Mouse (Mus musculus): ENCODE measurements at regions not wholly inside any gene's neighbourhood (a gene's known extent, or its start where the extent isn't known, plus 50 kb on each side); places are given as distances from the start of the nearest gene placed in this dataset.

DNA sequence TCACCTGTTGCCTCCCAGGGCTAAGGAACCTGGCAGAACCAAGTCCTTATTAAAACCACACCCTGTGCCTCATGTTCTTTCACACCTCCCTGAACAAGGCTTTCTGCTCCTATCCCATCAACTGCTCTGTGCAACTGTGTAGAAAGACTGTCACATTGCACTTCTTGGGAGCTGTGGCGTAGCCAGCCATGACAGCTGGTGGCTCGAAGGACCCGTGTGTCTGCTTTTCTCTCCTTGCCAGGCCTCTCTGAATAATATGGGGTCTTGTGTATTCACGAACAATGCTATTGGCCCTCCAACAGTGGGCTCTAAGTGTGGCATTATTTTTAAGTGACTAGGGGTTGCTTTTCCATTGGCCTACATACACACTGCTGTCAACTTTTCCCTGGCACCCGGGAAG is 347.3 kb downstream of the Cd83 start:
- no peak for DNase-seq (ENCODE audit: low spot score in 2 of 2)

DNA sequence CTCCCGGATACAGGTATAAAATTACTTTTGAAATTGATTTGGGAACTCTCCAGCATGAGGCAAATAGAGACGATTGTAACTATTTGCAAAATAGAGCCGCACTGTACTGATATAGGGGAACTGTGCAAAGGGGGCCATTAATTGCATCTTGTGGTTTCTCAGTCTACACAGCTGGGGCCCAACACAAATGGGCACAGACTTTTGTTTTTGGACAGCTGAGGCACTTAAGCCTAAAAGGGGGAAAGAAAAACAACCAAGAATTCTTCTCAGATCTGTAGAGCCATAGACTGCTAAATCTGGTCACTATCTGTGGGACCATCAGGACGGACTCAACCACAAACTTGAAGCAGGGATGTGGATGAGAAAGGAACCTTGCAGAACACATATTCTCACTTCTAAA is 347.9 kb downstream of the Cd83 start:
- no peak for DNase-seq (ENCODE audit: low spot score in 2 of 2)

DNA sequence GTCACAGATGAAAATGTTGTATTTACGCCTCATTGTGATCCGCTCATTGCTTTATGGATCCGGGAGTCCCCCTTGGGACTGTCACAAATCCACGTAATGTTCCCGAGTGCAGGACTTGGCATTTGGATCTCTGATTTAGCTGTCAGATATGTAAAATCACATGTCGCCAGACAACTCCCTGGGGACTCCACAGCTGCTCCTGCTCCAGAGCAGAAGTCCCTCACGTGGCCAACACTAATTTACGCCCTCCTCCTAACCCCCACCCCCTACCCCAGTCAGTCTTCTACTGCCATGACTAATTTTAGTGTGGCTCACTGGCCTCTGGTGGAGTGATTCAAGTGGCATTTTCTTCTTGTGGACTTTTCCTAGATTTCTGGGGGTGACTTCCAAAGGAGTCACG is 348.9 kb downstream of the Cd83 start:
- DNase-seq (ENCODE audit: low spot score in 2 of 2) = peak in 1 of 2 experiments; percentile 42

DNA sequence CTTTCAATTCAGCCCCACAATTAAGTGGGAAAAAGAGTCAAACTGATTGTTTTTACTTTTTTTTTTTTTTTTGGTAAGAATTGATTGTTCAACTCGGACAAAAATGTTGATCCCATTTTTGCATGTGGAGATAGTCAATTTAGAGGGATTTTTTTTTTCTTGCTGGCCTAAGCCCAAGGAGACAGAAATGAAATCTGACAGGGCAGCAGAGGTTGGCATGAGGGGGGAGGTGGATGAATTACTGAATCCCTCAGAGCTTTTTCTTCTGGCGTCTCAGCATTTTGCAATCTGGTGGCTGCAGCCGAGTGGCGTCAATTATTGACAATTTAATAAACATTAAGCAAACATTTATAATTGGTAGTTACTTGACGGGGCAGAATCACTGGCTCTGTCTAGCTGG is 356.6 kb downstream of the Cd83 start:
- no peak for DNase-seq (ENCODE audit: low spot score in 2 of 2)

DNA sequence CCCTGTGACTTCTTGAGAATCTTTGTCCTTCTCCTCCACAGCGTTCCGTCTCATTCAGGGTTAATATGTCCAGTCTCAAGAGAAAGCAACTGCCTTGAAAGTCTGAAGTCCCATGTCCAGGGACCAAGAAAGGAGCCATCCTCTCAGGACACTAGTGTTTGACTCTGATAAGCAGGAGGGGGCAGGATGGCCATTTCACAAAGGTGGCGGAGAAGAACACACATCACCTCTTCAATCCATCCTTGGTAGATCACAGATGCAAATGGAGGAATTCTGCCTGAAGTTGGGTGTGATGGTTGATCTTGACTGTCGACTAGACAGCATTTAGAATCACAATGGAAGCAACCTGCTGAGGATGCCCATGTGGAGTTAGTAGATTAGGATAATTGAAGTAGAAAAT is 360.9 kb downstream of the Cd83 start:
- no peak for DNase-seq (ENCODE audit: low spot score in 2 of 2)

DNA sequence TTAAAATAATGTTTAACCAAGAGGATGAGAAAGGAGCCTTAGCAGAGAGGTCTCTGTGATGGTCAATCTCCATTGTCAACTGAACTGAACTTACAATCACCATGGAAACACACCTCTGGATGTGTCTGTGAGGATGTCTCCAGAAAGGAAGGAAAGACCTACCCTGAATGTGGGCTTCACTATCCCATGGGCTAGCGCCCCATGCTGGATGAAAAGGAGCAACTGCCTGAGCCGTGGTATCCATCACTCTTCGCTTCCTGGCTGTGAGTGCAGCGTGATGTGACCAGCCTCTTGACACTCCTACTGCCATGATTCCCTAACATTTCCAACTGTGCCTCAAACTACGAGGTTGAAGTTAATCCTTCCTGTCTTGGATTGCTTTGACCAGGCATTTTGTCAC is 363.3 kb downstream of the Cd83 start:
- DNase-seq (ENCODE audit: low spot score in 2 of 2) = no peak

DNA sequence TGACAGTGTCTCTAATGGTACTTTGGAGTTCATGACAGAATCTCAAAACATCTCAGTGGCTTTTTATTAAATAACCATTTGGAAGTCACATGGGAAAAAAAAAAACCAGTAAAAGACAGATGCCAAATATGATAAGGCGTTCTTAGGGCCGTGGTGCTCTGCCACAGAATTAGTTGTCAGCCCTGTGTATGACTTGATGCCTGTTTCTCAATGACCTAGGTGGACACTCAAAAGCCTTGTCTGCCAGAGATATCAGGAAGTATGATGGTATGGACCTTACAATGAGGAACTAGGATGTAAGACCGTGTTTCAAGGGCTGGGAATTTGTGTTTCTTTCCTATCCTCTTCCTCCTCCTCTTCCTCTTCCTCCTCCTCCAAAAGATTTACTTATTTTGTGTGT is 364.9 kb downstream of the Cd83 start:
- DNase-seq (ENCODE audit: low spot score in 2 of 2) = no peak

DNA sequence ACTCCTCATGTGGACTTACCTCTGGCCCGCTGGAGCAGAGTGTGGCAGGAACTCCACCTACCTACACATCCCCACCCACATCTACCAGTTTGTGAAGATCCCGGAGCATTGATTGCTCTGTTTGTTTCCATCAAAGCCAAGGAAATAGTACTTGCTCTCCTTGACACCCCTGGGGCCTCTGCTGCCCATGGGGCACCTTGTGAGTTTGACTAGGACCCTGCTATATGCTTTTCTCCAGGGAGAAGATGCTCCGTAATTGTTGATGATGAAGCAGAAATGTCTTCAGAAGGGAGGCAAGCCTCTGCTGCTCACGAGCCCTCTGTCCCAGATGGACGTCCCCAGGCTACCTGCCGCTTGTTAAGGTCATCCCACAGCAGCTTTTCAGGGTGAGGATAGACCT is 367.0 kb downstream of the Cd83 start:
- no peak for DNase-seq (ENCODE audit: low spot score in 2 of 2)

DNA sequence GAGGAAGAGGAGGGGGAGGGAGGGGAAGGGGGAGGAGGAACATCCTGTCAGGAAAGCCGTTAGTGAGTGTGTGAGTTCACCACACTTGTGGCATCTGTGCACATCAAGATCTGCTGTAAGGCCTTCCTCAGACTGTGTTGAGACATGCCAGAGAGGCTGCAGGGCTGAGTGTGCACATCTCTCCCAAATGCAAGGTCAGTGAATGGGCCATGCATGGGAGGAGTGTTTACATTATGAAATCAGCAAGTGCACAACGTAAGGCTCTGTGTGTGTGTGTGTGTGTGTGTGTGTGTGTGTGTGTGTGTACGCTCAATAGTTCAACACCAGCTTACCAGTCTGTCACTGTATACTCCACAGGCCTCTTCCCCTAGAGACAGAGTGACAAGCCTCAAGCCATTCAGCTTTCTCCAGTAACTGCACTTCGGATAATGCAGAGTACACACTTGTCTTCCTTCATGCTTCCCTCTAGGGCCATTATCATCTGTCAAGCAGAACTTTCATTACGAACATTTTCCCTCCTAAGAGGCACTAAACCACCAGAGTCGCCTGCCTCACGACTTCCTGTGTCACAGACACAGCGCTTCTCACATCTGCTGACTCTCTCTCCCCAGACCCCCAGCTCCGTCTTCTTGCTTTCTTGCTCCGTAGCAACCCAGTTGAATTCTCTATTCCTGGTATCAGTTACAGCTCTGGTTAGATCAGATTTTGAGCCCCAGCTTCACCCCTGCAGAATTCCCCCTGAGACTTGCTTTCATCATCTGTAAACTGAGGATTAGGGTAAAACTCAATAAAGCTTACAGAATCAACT is 368.4 kb downstream of the Cd83 start:
- DNase-seq (ENCODE audit: low spot score in 2 of 2) = no peak

DNA sequence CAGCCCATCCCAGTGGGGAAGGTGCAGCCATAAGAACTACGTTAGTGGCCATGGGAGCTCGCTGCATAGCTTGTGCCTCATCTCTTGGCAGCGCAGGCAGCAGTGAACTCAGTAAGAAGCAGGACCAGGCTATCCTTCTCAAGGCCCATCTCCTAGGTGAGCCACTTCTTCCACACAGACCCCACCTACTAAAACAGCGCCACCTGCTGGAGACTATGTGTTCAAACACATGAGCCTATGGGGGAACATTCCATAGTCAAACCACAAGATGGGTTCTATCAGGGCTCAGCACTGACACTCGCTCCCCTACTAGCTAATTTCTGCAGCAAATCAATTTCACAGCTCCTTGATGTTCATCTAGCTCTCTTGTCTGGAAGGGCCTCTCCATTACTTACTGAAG is 369.2 kb downstream of the Cd83 start:
- no peak for DNase-seq (ENCODE audit: low spot score in 2 of 2)

DNA sequence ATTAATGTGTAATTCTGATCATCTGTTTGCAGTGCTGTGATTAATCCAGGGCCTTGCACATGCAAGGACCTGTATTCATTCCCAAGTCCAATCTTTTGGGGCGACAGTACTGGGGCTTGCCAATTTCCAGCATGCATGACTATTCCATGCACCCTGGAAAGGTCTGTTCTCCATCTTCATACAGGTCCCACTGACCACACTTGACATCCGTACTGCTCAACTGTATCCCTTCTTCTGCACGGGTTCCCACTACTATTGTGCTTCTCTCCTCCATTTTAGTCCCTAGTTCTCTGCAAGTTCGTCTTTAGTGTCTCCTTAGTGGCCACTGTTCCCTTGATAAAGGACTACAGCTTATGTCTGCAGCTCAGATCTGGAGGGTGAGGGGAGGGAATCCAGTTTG is 371.4 kb downstream of the Cd83 start:
- DNase-seq (ENCODE audit: low spot score in 2 of 2) = no peak

DNA sequence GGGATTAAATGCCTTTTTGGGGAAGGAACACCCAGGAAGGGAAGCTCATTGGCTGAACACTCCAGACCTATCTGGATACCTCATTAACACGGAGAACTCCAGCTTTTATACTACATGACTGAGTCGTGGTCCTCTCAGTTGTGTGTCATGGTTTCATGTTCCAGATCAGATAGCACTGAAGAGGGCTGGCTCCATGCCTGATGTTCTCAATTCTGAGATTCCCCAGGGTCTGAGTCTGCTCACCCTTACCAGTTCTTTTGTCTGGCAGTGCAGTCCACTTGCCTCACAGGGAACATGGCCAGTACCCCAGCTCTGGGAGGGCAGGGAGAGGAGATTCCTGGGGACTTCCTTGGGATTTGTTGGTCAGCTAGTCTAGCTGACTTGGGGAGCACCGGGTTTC is 372.0 kb downstream of the Cd83 start:
- no peak for DNase-seq (ENCODE audit: low spot score in 2 of 2)

DNA sequence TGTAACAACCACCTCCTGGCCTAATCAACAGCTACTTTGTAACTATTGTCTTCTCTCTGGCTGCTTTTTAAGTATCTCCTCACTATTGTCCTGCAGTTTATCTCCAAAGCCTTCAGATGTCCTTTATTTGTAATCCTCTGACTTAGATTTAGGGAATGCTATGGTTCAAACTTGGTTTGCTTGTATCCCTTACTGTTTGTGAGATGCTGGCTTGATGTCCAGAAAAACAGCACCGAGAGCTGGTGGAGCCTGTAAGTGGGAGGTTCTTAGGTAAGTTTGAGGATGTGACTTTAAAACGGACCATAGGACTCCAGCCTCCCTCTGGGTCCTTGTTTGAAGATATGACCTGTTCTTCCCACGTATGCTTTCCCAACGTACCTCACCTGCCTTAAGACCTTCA is 372.7 kb downstream of the Cd83 start:
- DNase-seq (ENCODE audit: low spot score in 2 of 2) = no peak

DNA sequence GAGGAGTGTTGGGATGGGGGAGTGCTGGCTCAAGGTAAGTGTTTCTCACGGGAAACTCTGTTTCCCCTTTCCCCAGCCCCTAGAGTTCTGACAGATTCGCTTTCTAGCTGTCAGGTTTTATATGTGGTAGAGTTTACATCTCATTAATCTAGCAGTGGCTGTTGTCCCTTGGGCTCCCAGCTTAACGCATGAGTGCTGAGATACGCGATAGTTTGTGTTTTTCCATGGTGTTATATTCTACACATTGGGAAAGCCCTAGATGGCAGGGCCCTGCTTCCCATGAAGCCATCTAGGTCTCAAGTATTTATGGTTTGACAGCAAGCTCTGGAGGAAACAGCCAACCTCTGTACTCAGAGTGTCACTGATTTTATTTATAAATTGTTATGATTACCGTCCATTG is 373.8 kb downstream of the Cd83 start:
- no peak for DNase-seq (ENCODE audit: low spot score in 2 of 2)

DNA sequence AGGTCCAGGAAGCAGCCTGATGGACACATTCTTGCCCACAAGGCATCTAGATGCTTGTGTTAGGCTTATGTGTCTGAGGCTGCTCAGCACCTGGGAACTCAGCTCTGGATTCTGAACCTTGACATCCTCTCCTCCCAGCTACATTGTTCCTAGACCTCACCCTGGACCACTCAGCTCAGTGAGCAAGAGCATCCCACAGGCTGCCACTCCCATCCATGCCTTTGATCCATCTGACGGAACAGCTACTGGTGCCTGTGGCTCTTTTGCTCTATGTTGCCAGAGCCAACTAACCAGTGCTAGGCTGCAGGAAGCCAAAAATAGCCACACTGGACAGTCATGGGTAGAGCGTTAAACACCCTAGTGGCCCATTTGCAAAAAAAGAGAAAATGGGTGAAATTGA is 374.8 kb downstream of the Cd83 start:
- DNase-seq (ENCODE audit: low spot score in 2 of 2) = no peak

DNA sequence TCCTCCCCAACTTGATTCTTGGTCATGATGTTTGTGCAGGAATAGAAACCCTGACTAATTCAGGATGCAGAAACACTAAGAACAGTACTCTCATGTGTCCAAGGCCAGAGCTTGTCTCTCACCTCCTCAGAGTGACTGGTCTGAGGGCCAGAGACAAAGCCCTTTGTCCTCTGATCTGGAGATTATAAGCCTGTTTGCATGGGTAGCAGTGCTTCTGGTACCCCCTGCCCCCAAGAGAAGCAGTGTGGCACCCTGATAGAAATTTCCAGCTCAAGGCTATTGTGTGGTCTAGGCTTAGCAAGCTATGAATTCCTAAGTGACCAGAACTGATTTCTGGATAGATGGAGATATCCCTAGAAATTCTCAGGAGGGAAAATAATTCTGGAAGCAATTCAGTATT is 380.2 kb downstream of the Cd83 start:
- no peak for DNase-seq (ENCODE audit: low spot score in 2 of 2)

DNA sequence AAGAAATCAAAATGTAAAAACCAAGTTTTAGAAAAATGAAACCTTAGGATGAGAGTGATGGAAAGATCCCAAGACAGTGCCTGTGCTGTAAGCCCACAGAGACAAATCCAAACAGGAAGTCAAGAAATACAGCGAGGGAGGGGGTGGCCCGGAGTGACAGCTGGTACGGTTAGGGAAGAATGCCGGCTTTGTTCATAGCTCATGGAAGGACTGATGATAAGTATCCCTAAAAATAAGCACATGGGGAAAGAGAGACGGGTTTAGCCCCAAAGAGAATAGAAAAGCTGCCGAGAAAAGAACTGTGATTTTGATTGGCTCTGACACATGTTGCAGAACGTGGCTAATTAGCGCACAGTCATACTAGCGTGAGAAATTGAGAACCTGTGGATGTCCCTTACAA is 382.6 kb downstream of the Cd83 start:
- no peak for DNase-seq (ENCODE audit: low spot score in 2 of 2)

DNA sequence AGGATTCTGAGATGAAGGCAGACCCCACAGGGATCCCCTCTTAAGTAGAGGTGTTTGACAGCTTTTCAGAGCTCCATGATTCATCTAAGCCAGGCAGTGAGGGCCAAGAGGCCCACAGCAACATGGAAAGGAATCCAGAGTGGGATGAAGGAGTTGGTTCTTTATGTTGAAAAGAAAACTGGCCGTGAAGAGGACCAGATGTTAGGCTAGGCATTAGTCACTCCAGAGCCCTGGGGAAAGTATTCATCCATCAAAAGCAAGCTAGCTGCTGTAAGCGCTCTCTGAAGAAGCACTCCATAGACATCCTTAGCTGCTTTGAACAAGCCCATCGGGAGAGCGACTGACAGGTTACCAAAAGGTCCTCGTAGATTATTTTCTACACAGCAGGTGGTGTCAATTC is 383.6 kb downstream of the Cd83 start:
- DNase-seq (ENCODE audit: low spot score in 2 of 2) = no peak

DNA sequence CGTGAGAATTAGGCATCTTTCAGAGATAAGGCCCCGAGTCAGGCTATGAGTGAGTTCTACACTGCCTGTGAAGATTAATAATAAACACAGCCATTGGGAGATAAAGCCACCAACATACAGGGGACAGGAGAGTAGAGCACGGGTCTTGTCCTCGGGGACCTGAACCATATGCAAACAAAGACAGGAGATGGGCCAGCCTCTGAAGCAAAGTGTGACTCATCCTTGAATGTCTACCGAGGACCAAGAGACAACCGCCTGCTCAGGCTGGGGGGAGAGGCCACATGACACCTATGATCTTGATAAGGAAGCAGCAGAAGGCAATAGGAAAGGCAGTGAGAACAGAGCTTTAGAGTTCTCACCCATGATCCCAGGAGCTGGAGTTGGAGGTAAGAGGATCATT is 387.1 kb downstream of the Cd83 start:
- no peak for DNase-seq (ENCODE audit: low spot score in 2 of 2)

DNA sequence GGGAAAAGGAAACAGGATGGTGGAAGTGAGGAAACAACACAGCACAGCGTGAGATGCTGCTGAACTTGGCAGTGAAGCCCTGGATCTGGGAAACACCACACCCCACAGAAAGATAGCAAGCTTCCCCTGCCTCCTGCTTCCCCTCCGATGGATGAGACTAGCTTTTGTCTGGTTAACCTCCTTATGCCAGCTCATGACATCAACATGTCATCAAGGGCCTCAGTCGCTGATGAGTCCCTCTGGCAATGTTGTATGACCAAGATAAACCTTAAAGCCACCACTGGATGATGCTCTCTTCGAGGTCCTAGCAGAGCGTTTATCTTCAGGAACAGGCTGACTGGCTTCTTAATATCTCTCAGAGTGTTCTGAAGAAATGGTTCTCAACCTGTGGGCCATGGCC is 388.1 kb downstream of the Cd83 start:
- no peak for DNase-seq (ENCODE audit: low spot score in 2 of 2)

DNA sequence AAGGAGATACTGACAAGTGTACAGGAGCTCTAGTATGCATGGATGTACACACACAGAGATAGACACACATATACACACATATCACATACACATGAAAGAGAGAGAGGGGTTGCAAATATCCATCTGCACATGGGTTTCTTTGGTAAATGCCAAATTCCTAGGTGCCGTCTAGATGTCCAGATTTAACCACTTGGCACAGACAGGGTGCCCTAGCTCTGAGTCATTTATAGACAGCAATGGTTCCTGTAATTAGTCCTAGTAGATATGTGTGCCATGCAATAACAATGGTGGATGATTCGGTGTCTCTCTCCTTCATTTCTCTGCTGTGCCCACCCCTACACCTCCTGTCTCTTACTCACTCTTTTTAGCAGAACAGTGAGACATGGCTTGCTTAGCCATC is 389.7 kb downstream of the Cd83 start:
- DNase-seq (ENCODE audit: low spot score in 2 of 2) = no peak

DNA sequence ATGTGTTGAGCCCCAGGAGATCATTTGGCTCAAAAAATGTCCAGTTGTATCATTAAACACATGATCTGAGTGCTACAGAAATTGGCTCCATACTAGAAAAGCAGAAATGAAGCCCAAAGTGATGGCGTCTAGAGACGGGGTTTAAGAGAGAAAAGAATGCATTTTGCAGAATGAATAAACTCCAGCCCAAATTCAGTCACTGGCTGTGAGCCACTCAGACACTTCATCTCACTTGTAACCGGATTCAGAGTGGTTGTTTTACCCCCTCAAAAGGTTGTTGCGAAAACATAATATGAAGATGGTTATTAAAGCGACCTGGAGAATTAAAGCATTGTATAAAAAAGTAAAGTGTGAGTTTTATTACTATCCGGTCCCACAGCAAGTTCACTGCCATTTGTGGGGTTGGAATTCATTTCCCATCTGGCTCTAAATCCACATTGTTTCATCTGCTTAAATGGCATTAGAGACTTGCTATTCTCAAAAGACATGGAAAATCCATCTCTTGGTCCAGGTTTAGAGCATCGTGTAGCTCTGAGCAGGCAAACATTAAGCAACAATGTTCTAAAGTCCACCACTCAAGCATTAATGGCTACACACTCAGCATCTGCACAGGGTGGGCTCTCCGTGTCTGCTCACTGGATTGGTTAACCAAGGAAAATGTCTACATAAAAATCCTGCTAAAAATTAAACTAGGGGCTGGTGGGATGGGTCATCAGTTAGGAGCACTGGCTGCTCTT is 390.9 kb downstream of the Cd83 start:
- DNase-seq (ENCODE audit: low spot score in 2 of 2) = no peak

DNA sequence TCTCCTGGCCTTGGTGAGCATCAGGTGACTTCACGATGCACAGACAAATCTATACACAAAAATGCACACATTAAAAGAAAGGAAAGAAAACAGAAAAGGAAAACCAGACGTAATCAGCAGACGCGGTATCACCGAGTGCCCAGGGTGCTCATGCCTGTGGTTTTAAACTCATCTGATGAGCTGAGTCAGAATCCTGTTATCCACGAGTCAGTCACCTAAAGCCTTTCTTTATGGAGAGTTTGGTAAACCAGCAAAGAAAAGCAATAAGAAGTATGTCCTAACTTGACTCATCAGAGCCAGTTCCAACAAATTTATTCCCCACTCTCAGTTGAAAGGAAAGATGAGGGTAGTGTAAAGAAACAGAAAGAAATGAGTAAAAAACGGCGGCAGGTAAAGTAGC is 391.5 kb downstream of the Cd83 start:
- no peak for DNase-seq (ENCODE audit: low spot score in 2 of 2)

DNA sequence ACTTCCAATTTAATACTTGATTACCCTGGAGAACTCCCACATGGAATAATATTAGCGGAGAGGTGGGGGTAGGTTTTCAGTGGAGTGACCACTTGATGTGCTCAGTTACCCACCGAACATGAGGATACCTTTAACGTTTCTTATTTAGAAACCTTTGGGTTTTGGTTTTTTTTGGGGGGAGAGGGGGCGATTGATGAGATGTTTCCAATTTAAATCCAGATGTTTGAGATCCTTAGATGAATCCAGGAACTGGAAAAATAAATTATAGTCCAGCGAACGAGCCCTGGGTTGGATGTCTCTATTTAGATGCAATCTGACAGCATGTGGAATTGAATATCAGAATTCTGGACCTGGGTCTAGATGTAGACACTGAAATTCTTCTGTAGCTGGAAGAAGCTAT is 393.4 kb downstream of the Cd83 start:
- no peak for DNase-seq (ENCODE audit: low spot score in 2 of 2)

Data from spleen, postnatal 10 days (tissue).